26 mouse cellular contexts compared by ENCODE assay signal in the genomic region with DNA sequence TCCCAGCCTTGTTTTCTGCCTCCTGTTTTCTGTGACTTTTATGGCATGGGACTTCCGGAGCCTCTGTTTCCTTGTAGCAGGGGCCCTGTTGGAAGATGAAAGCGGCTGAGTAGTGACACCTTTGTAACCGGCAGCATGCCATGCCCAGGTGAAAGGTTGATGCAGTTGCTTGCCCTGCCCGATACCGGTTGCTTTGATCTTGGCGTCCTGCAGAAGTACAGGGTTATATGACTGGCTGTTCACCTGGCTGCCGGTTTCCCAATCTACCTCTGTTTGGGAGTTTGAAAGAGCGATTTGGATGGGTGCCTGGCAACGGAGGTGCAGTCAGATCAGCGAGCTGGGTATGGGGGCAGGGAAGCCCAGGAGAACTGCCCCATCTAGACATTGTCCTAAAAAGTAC. TPM values are rescaled to one million over a fixed set of nuclear protein-coding genes. Genes with fewer than 3 reads are reported as not detected.
DNase-seq lines count a peak whose midpoint lies in the region; ATAC-seq and TF ChIP-seq lines count a peak whose summit lies in the region.
"Had no signal": no experiment of that assay in that cellular context is flagged by ENCODE, and none has a peak within 500 bp of the region (broad histone marks: within the 10 kb centered on the region; RNA-seq: fewer than 3 reads in every experiment).

No protein-coding gene starts in this region.

- no peak for TF ChIP-seq POLR2A in liver, adult 2 months (IDR thresholded peaks at IDR 0.05; ENCODE audit: extremely low read depth, insufficient read depth, low read length)
- TF ChIP-seq POLR2A in small intestine, adult 2 months (IDR thresholded peaks at IDR 0.05; ENCODE audit: low read depth, low read length) = no peak

- no peaks in the 10 kb centered on the region for H3K79me2 ChIP-seq in liver, adult 2 months (ENCODE audit: control insufficient read depth, insufficient read depth, low read length)

- no peak overlapping the region for H3K4me2 ChIP-seq in intestine, embryonic 14.5 days (ENCODE audit: low read length)
- H3K4me2 ChIP-seq in intestine, embryonic 16.5 days (ENCODE audit: low read depth, low read length) = peak overlapping the region; percentile 18; the same call in 1 of the 2 replicates
- no peak overlapping the region for H3K4me2 ChIP-seq in neural tube, embryonic 15.5 days
- H3K4me2 ChIP-seq: embryonic facial prominence, embryonic 12.5 days; embryonic facial prominence, embryonic 15.5 days; heart, embryonic 11.5 days; hindbrain, embryonic 12.5 days; hindbrain, embryonic 15.5 days had no signal

- H3K27ac ChIP-seq in liver, adult 2 months (replicated peaks; ENCODE audit: insufficient read depth, low read depth, low read length) = no peak overlapping the region
- H3K27ac ChIP-seq in intestine, embryonic 14.5 days (ENCODE audit: low read depth) = no peak overlapping the region
- peak overlapping the region; percentile 82 for H3K27ac ChIP-seq in intestine, embryonic 16.5 days (ENCODE audit: low read length)
- H3K27ac ChIP-seq in small intestine, adult 2 months (ENCODE audit: insufficient read depth, low read depth, low read length) = peak overlapping the region; percentile 80
- no peak overlapping the region for H3K27ac ChIP-seq in neural tube, embryonic 15.5 days (replicated peaks)
- H3K27ac ChIP-seq: embryonic facial prominence, embryonic 12.5 days; embryonic facial prominence, embryonic 15.5 days; hindbrain, embryonic 12.5 days; hindbrain, embryonic 15.5 days had no signal

- H3K4me1 ChIP-seq in liver, adult 2 months (ENCODE audit: control insufficient read depth, insufficient read depth, low read length) = no peaks in the 10 kb centered on the region
- H3K4me1 ChIP-seq in intestine, embryonic 14.5 days (replicated peaks; ENCODE audit: control insufficient read depth, insufficient read depth, low read length) = peaks cover 15% of the 10 kb centered on the region
- peaks cover 23% of the 10 kb centered on the region for H3K4me1 ChIP-seq in intestine, embryonic 16.5 days (ENCODE audit: control insufficient read depth, insufficient read depth, low read length)
- peaks cover 31% of the 10 kb centered on the region for H3K4me1 ChIP-seq in small intestine, adult 2 months (ENCODE audit: control insufficient read depth, insufficient read depth, insufficient read length, low read length)
- peaks cover 11% of the 10 kb centered on the region for H3K4me1 ChIP-seq in neural tube, embryonic 15.5 days
- H3K4me1 ChIP-seq: embryonic facial prominence, embryonic 12.5 days had no signal

- no peaks in the 10 kb centered on the region for H3K9me3 ChIP-seq in intestine, embryonic 14.5 days (ENCODE audit: control insufficient read depth, low read length)
- no peaks in the 10 kb centered on the region for H3K9me3 ChIP-seq in intestine, embryonic 16.5 days (ENCODE audit: control insufficient read depth, low read length)
- no peaks in the 10 kb centered on the region for H3K9me3 ChIP-seq in neural tube, embryonic 15.5 days (replicated peaks)
- H3K9me3 ChIP-seq: embryonic facial prominence, embryonic 12.5 days; embryonic facial prominence, embryonic 15.5 days; G1E; hindbrain, embryonic 12.5 days; hindbrain, embryonic 15.5 days had no signal

- no peak overlapping the region for H3K9ac ChIP-seq in liver, adult 2 months (ENCODE audit: low read depth, low read length)
- no peak overlapping the region for H3K9ac ChIP-seq in intestine, embryonic 14.5 days (ENCODE audit: low read length)
- no peak overlapping the region for H3K9ac ChIP-seq in intestine, embryonic 16.5 days (ENCODE audit: low read depth, low read length)
- H3K9ac ChIP-seq in neural tube, embryonic 15.5 days (replicated peaks) = no peak overlapping the region
- H3K9ac ChIP-seq: embryonic facial prominence, embryonic 12.5 days; embryonic facial prominence, embryonic 15.5 days; hindbrain, embryonic 12.5 days; hindbrain, embryonic 15.5 days had no signal

- WGBS in liver, adult 2 months = 27% methylated on average over 10 of the region's 10 CpGs
- 59% methylated on average over 10 of the region's 10 CpGs for WGBS in intestine, embryonic 14.5 days
- 56% methylated on average over 10 of the region's 10 CpGs for WGBS in intestine, embryonic 16.5 days
- 26% methylated on average over 10 of the region's 10 CpGs for WGBS in small intestine, adult 2 months
- 86% methylated on average over 10 of the region's 10 CpGs for WGBS in neural tube, embryonic 15.5 days

- peak; percentile 61 for ATAC-seq in intestine, embryonic 14.5 days (replicated peaks; ENCODE audit: low FRiP score, low TSS enrichment, low read depth)
- ATAC-seq in intestine, embryonic 16.5 days = peak; percentile 84
- no peak for ATAC-seq in neural tube, embryonic 15.5 days (ENCODE audit: low FRiP score)
- ATAC-seq: forebrain, embryonic 14.5 days; Patski had no signal

- H3K4me3 ChIP-seq in liver, adult 2 months (ENCODE audit: insufficient read depth, low read depth, low read length) = no peak overlapping the region
- no peak overlapping the region for H3K4me3 ChIP-seq in intestine, embryonic 14.5 days (ENCODE audit: low read depth, low read length)
- H3K4me3 ChIP-seq in intestine, embryonic 16.5 days (ENCODE audit: low read length) = no peak overlapping the region
- H3K4me3 ChIP-seq in small intestine, adult 2 months (ENCODE audit: low read depth, low read length) = no peak overlapping the region
- no peak overlapping the region for H3K4me3 ChIP-seq in neural tube, embryonic 15.5 days (replicated peaks)
- H3K4me3 ChIP-seq: embryonic facial prominence, embryonic 12.5 days; embryonic facial prominence, embryonic 15.5 days; hindbrain, embryonic 12.5 days; hindbrain, embryonic 15.5 days had no signal

- no peak for TF ChIP-seq CTCF in liver, adult 2 months (IDR thresholded peaks at IDR 0.05; ENCODE audit: low read depth, low read length)
- no peak for TF ChIP-seq CTCF in small intestine, adult 2 months (IDR thresholded peaks at IDR 0.05; ENCODE audit: extremely low read depth, insufficient read length, insufficient replicate concordance, low read depth, low read length)

- peak; percentile 54 for DNase-seq in liver, adult 2 months (ENCODE audit: extremely low read depth, low read depth, low spot score)
- DNase-seq in liver = no peak
- DNase-seq in intestine, embryonic 14.5 days (ENCODE audit: low spot score) = peak; percentile 76
- no peak for DNase-seq in embryo, embryonic 10 days (ENCODE audit: low spot score)
- DNase-seq in gastrocnemius, postnatal 25 days = no peak
- DNase-seq: adrenal gland, postnatal 10 days; adrenal gland, postnatal 36 days; B cell, adult 2 months; cerebellum, adult 18-20 months; cerebellum, adult 9-10 months; cerebellum, postnatal 14 days; gastrocnemius, postnatal 10 days; heart, adult 11 months had no signal

- H3K27me3 ChIP-seq in liver, adult 2 months (ENCODE audit: control insufficient read depth, insufficient read depth, low read length) = 0 out of 2 replicates have a peak, but pooled peaks cover 4% of the 10 kb centered on the region
- H3K27me3 ChIP-seq in intestine, embryonic 14.5 days (replicated peaks; ENCODE audit: control insufficient read depth, insufficient read depth, low read length) = no peaks in the 10 kb centered on the region
- no peaks in the 10 kb centered on the region for H3K27me3 ChIP-seq in intestine, embryonic 16.5 days (replicated peaks; ENCODE audit: control insufficient read depth, insufficient read depth, low read length)
- H3K27me3 ChIP-seq in small intestine, adult 2 months (ENCODE audit: control insufficient read depth, insufficient read depth, low read length) = no peaks in the 10 kb centered on the region
- H3K27me3 ChIP-seq in neural tube, embryonic 15.5 days (replicated peaks) = peaks cover 7% of the 10 kb centered on the region; the same call in 1 of the 2 replicates
- H3K27me3 ChIP-seq: hindbrain, embryonic 12.5 days; hindbrain, embryonic 15.5 days had no signal

- H3K36me3 ChIP-seq in liver, adult 2 months (ENCODE audit: control insufficient read depth, insufficient read depth, low read length) = no peaks in the 10 kb centered on the region
- no peaks in the 10 kb centered on the region for H3K36me3 ChIP-seq in intestine, embryonic 14.5 days (ENCODE audit: control insufficient read depth, insufficient read depth, low read length)
- no peaks in the 10 kb centered on the region for H3K36me3 ChIP-seq in intestine, embryonic 16.5 days (ENCODE audit: control insufficient read depth, insufficient read depth, low read length)
- H3K36me3 ChIP-seq in small intestine, adult 2 months (ENCODE audit: control insufficient read depth, insufficient read depth, low read length) = no peaks in the 10 kb centered on the region
- H3K36me3 ChIP-seq in neural tube, embryonic 15.5 days = no peaks in the 10 kb centered on the region
- H3K36me3 ChIP-seq: embryonic facial prominence, embryonic 12.5 days; embryonic facial prominence, embryonic 15.5 days; G1E; hindbrain, embryonic 12.5 days; hindbrain, embryonic 15.5 days had no signal

RNA-seq across cellular contexts. Expression of gene Ephb2, which starts 7.0 kb away (rescaled TPM):
- total RNA-seq in liver, adult 2 months (2014; rRNA removed) = 0.20 and 0.37 TPM in 2 replicates
- 0.18 and 0.27 TPM in 2 replicates for polyA plus RNA-seq in liver, adult 2 months (2012; rRNA removed)
- polyA plus RNA-seq in intestine, embryonic 14.5 days (2014; fragmentation: Nextera tagmentation; extraction: Ambion mirVana) = 8.8 and 11.4 TPM in 2 replicates
- polyA plus RNA-seq in intestine, embryonic 16.5 days (2015; fragmentation: Nextera tagmentation; extraction: Ambion mirVana) = 3.1 and 3.5 TPM in 2 replicates
- 32.1 and 57.6 TPM in 2 replicates for polyA plus RNA-seq in small intestine, adult 2 months (2012; rRNA removed)
- 13.7 and 21.3 TPM in 2 replicates for polyA plus RNA-seq in neural tube, embryonic 15.5 days (2015; fragmentation: Nextera tagmentation; extraction: Ambion mirVana)
- 1 to 10 TPM in 1 of 2 experiments, under 1 TPM in 1; 1.00 to 1.2 TPM for total RNA-seq in gastrocnemius, postnatal 25 days (2021)

RNA-seq across cellular contexts. Expression of gene C1qb, which starts 43.2 kb away (rescaled TPM):
- total RNA-seq in liver, adult 2 months (2014; rRNA removed) = 64.7 and 68.4 TPM in 2 replicates
- 56.7 and 88.8 TPM in 2 replicates for polyA plus RNA-seq in liver, adult 2 months (2012; rRNA removed)
- 62.3 and 62.8 TPM in 2 replicates for polyA plus RNA-seq in intestine, embryonic 14.5 days (2014; fragmentation: Nextera tagmentation; extraction: Ambion mirVana)
- 76.3 and 77.6 TPM in 2 replicates for polyA plus RNA-seq in intestine, embryonic 16.5 days (2015; fragmentation: Nextera tagmentation; extraction: Ambion mirVana)
- 58.9 and 71.3 TPM in 2 replicates for polyA plus RNA-seq in small intestine, adult 2 months (2012; rRNA removed)
- polyA plus RNA-seq in neural tube, embryonic 15.5 days (2015; fragmentation: Nextera tagmentation; extraction: Ambion mirVana) = 62.0 and 62.4 TPM in 2 replicates
- 10 to 100 TPM; 13.4 to 16.5 TPM for total RNA-seq in gastrocnemius, postnatal 25 days (2021)
- total RNA-seq: CH12.LX had no signal
- polyA plus RNA-seq: Patski had no signal

RNA-seq across cellular contexts. Expression of gene C1qc, which starts 50.1 kb away (rescaled TPM):
- total RNA-seq in liver, adult 2 months (2014; rRNA removed) = 82.9 and 89.6 TPM in 2 replicates
- 66.3 and 104 TPM in 2 replicates for polyA plus RNA-seq in liver, adult 2 months (2012; rRNA removed)
- polyA plus RNA-seq in intestine, embryonic 14.5 days (2014; fragmentation: Nextera tagmentation; extraction: Ambion mirVana) = 27.5 and 32.3 TPM in 2 replicates
- 28.4 and 32.9 TPM in 2 replicates for polyA plus RNA-seq in intestine, embryonic 16.5 days (2015; fragmentation: Nextera tagmentation; extraction: Ambion mirVana)
- 82.5 and 108 TPM in 2 replicates for polyA plus RNA-seq in small intestine, adult 2 months (2012; rRNA removed)
- polyA plus RNA-seq in neural tube, embryonic 15.5 days (2015; fragmentation: Nextera tagmentation; extraction: Ambion mirVana) = 28.4 and 29.0 TPM in 2 replicates
- total RNA-seq in gastrocnemius, postnatal 25 days (2021) = 10 to 100 TPM; 10.9 to 13.3 TPM
- total RNA-seq: CH12.LX had no signal
- polyA plus RNA-seq: Patski had no signal

RNA-seq across cellular contexts. Expression of gene C1qa, which starts 55.8 kb away (rescaled TPM):
- 76.5 and 86.2 TPM in 2 replicates for total RNA-seq in liver, adult 2 months (2014; rRNA removed)
- polyA plus RNA-seq in liver, adult 2 months (2012; rRNA removed) = 47.3 and 76.4 TPM in 2 replicates
- 34.2 and 34.6 TPM in 2 replicates for polyA plus RNA-seq in intestine, embryonic 14.5 days (2014; fragmentation: Nextera tagmentation; extraction: Ambion mirVana)
- 60.4 and 60.6 TPM in 2 replicates for polyA plus RNA-seq in intestine, embryonic 16.5 days (2015; fragmentation: Nextera tagmentation; extraction: Ambion mirVana)
- polyA plus RNA-seq in small intestine, adult 2 months (2012; rRNA removed) = 35.1 and 55.8 TPM in 2 replicates
- polyA plus RNA-seq in neural tube, embryonic 15.5 days (2015; fragmentation: Nextera tagmentation; extraction: Ambion mirVana) = 33.7 and 40.5 TPM in 2 replicates
- total RNA-seq in gastrocnemius, postnatal 25 days (2021) = 10 to 100 TPM; 11.6 to 15.5 TPM
- total RNA-seq: CH12.LX; hematopoietic stem cell, adult 5-6 weeks had no signal
- polyA plus RNA-seq: G1E, Patski had no signal

Comparison
In these comparisons a context has a peak if more than half of its experiments do, and no peak if none do; other contexts are left out.
1. DNase-seq: peak in liver, adult 2 months (single experiment) and intestine, embryonic 14.5 days (single experiment); none in liver (single experiment), embryo, embryonic 10 days (single experiment) and gastrocnemius, postnatal 25 days (single experiment).
2. H3K27ac ChIP-seq: peak in intestine, embryonic 16.5 days (single experiment) and small intestine, adult 2 months (single experiment); none in liver, adult 2 months (single experiment), intestine, embryonic 14.5 days (single experiment) and neural tube, embryonic 15.5 days (single experiment).